Mouse (Mus musculus) heart, adult 11 months (tissue): Measurements from ENCODE around the gene Gm765.
A peak's percentile ranks its signal among the peaks of the same experiment; 100 is the strongest.

ENCODE experiments used
- DNase-seq: peaks from one replicate; pipeline ENCODE4 v3.0.0; 2022

The Gm765 gene

DNA sequence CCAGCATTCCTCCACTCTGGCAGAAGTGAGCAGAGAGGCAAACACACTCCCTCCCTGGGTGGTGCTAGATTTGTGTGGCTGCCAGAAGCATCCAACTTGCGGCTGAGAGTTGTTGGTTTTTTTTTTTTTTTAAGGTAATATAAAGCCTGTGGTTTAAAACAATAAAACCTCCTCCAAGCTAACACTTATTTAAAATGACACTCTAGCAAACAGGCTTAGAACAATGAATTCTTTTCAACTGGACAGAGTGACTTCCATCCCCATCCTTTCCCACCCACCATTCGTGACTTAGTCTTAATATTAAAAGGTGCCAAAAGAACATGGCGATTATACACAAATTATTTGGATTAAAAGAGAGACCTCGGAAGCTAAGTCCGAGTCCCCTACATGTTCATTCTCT lies at the start of gene Gm765:
TSS of gene Gm765 (minus strand) at position 101 of the 400 bp plus-strand sequence.
- DNase-seq = no peak

DNA sequence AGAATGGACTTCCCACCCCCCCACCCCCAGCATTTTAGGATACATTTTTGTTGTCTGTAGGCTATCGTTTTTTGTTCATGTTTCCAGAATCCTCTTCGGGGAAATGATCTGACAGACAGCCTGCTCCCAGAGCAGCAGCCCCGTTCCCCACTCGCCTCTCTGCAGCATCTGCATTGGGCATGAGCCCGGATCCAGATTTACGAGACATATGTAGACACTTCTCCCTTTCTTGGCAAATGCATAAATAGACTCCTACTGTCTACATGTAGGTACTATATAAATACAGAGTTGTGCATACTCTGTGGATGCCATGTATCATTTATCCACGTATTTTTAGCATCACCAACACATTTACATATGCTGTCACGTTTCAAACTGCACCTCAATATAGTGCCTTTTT lies 42.9 kb upstream of the Gm765 start:
- DNase-seq = no peak

DNA sequence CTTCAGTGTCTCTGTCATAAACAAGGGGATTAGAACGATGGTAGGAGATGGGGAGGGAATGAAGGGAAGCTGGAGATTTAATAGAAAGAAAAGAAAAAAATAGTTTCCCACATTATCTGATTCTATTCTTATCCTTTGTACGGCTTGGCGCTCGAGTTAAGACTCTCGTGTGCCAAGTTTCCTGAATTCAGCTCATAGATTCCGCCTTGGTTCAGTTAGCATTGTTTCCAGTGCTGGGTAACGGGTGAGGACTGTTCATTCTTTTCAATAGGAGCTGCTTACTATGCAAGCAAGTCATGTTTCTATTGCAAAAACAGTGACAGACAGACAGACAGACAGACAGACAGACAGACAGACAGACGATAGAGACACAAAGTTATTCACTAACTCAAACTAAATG lies 41.9 kb upstream of the Gm765 start:
- no peak for DNase-seq

DNA sequence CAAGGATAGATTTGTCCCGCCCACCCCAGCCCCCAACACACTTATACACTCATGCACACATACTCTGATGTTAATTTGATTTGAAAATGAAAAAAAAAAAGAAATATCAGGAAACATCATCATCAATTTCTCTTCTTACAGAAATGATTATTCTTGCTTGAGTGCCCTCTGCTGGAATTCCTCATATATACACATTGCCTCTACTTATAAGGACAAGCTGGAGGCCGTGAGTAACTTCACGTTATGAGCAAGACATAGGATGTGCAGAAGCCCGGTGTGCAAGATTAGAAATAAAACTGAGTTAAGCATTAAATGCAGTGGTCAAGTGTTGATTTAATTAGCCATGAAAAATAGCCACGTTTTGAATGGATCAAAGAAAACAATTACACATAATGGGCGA lies 40.9 kb upstream of the Gm765 start:
- DNase-seq = no peak

DNA sequence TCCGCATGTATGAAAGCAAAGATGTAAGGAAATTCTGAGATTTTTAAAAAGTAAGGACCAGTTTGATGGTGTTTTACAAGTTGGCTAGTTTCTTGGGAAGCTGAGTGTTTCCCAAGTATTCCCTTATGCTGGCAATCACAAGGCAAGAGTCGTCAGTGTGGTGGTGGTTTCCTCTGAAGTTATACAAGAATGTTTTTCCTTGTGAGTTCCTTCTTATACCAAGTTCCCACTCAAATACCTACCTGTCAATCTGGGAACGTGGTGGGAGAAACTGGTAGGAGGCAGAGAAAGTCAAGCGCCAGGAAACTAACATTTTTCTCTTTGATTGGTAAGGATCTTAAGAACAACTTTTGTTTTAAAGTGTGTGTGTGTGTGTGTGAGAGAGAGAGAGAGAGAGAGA lies 23.6 kb upstream of the Gm765 start:
- DNase-seq = no peak

DNA sequence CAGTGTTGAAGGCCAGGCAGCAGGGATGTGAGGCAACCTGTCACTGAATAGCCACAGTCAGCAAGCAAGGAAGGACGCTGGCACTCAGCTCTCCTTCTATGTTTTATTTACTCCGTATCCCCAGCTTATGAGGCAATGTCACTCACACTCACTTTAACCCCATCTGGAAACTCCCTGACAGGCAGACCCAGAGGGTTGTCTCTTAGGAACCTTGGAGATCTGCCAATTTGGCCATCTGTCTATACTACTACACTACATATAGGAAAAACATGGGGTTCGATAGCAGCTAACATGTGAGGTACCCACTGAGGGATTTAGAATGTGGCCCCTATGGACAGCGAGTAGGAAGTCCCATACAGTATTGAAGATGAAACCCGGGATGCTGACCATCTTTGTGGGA lies 12.7 kb upstream of the Gm765 start:
- DNase-seq = no peak

DNA sequence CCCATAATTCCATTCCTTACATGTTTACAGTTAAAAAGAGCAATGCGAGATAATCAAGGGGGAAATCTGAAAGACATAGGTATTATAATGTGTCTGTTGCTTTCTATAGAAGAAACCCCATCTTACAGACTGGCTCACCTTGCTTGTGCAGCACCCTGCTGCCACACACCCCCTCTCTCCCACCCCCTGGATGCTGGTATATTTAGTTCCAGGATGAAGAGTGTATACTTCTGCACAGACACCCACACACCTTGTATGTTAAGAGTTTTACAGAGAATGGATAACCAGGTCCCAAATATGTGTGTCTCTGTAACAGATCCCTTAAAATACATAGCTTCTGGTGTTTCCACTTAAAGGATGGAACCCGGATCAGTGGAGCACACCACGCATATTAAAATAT lies 10.7 kb upstream of the Gm765 start:
- DNase-seq = no peak

DNA sequence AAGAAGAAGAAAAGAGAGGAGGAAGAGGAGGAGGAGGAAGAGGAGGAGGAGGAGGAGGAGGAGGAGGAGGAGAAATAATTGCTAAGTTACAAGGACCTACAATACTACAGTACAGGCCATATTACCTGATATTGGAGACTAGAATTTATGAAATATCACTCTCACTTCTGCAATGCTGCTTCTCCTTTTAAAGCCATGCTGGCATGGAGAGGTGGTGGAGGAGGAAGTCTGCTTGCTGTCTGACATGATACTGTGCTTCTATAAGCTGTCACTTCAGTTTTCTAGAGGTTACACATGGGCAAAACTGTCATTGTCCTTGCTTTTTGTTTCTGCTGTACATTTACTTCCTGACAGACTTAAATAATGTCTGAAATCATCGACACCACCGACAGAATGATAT lies 9.8 kb downstream of the Gm765 start:
- no peak for DNase-seq

DNA sequence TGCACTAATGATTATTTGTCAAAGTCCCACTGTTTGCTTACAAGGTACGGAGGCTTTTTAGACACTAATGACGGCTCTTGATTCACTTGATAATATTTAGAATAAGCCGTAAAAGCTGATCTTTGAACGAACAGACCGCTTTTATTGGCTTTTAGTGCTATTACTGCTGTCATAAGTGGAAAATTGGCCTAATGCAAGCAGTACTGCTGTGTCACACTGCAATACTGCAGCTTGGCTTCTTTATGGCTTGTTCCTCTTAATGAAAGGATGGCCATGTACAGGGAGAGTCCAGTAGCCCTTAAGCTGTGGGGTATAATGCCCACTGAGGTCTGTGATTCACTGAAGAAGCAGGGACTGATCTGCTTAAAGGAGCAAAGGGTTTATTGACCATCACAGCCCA lies 30.9 kb downstream of the Gm765 start:
- DNase-seq = no peak

DNA sequence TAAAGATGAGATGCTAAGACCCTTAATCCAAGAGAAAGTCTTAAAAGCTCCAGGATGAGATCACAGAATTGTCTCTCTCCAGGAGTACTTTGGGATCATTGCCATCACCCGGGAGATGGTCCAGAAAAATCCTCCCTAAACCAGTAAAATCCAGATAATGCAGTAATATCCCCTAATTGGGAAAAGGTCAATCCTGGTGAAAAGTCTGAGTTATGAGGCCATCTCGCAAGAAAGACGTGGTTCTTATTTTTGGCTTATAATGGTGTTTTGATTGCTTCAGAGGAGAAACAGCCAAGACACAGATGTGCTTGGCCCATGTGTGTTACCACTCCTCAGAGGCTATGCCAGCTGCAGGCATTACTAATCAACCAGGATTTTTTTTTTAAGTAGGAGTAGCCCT lies 34.9 kb downstream of the Gm765 start:
- DNase-seq = peak; percentile 94

DNA sequence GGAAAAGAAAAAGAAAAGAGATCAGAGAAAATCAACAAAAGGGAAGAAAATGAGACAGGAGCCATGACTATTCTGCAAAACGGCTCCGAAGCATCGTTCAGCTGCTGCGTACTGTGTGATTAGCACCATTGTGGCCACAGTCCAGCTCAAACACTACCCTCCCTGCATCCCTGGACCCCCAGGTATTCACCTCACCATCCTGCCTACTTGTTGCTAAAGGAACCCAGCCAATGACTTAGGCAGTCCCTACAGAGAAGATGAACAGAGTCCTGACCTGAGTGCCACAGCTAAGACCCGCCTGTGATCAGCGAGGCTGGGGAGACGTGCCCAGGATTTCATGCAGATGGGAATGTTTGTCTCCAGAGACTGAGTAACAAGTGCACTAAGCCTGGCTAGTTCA lies 35.4 kb downstream of the Gm765 start:
- DNase-seq = peak; percentile 87

DNA sequence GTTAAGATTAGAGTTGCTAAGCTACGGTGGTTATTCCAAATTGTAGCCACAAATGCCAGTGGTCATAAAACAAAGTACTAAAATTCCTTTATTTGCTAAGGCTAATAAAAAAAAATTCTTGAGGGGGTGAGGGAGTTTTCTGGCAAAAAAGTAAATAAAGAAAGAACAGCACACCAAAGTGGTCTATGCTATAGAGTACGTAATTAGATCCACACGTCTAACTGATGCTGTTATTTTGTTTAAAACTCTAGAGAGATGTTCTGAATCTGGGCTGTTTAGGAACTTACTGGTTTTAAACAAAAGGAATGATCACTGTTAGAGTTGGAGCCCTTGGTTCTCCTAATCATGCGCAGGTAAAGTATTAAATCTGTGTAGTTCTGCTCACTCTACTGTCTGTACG lies 50.5 kb downstream of the Gm765 start:
- no peak for DNase-seq

DNA sequence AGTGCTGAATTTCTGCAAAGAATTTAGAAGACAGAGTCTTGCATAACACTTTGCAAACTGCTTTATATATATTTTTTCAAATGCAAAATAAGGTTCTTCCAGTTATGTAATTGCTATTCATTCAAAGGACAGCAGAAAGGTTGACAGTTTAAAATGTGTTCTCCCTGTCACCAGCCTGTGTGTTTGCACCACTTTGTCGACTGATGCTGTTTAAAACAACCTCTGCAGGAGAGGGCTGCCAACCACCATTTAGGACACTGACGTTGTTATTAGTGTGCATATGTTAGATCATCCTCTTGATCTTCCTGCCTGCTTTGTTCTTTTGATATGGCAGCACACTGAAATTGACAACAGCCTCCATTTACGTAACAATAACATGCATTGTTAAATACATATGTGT lies 54.2 kb downstream of the Gm765 start:
- no peak for DNase-seq

DNA sequence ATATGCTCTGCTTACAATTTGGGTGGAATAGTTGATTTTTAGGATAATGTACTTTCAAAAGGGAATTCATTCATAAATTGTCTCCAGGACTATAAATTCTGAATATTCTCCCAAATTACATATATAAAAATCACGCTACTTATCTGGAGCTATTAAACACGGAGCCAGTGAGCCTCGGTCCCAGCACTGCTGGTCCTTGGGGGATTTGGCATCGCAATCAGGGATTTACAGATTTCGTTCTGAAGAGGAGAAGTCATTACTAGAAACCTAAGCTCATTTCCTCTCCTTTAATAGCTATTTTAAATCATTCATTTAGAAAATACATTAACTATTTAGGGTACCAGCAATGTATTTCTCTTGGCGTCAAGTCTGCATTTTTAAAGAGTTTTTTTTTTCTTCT lies 55.0 kb downstream of the Gm765 start:
- DNase-seq = no peak

DNA sequence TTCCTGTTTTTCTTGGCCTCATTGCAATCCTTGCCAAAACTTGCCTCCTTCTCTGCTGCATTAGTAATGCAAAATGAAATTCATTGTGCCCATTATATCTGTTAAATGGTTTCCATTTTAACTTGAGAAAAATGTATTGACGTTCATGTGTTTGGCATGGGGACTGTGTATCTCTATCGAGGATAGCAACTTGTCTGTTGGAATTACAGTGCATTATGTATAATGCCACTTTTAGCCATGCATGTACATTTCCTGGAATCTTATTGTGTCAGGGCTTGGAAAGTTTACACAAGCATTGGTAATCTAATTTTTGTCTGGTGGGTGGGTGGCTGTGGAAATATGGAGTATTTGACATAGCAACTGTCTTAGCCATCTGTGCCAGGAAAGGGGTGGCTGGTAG lies 57.4 kb downstream of the Gm765 start:
- no peak for DNase-seq

DNA sequence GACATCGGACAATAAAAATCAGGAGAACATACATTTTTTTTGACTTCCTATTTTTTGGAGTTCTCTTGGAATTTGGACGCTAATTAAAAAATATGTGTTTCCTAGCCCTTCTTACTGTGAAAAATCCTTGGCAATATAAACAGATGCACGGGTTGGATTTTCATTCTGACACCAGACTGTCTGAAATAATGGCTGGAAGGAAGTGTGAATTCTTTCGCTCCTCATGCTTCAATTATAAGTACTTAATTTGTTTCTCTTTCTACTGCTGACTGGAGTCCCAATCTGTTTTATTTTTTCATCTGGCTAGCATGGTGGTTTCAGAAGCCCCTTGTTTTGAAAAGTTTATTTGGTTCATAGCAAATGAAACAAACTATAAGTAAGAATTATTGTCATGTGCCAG lies 59.8 kb downstream of the Gm765 start:
- no peak for DNase-seq

DNA sequence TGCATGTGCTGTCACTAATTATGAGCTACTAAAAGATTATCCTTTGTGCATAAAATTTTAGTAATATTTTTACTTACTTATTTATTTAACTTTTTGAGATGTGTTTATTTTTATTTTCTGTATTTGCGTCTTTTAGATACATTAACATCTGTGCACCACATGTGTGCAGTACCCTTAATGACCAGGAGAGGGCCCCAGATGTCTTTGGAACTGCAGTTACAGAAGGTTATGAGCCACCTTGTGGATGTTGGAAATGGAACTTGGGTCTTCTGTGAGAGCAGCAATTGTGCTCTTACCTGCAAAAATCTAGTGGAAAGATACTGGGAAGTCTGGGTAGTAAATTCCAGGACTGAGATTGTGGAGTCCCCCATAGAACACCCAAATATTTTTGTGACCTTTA lies 71.0 kb downstream of the Gm765 start:
- no peak for DNase-seq

DNA sequence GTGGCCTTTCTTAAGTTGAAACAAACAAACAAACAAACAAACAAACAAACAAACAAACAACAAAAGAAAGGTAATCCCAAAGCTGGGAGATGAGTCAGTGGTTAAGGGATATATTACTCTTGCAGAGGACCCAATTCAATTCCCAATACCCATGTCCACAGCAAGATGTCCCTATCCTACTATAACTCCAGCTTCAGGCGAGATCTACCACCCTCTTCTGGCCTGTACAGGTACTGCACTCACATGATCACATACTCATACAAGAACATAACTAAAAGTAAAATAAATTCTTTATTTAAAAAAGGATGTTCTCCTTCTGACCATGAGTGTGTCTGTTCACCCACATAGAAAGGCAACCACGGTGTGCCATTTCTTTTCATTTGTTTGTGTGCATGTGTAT lies 79.6 kb downstream of the Gm765 start:
- DNase-seq = no peak

DNA sequence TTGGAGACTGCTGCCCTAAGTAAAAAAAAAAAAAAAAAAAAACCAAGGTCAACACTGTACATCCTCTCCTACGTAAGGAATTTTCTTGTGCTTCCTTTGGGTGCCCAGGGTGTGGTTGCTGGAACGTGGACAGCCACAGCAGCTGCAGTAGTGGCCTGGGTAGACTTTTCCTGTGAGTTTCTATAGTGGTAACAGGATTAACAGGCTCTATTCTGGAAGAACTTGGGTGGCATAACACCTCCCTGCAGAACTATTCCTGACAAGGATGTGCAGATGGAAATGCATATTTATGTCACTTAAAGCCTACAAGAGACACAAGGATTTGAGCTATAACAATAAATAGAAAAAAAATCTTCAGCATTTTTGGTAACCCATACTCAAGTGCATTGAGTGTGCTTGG lies 83.5 kb downstream of the Gm765 start:
- no peak for DNase-seq

DNA sequence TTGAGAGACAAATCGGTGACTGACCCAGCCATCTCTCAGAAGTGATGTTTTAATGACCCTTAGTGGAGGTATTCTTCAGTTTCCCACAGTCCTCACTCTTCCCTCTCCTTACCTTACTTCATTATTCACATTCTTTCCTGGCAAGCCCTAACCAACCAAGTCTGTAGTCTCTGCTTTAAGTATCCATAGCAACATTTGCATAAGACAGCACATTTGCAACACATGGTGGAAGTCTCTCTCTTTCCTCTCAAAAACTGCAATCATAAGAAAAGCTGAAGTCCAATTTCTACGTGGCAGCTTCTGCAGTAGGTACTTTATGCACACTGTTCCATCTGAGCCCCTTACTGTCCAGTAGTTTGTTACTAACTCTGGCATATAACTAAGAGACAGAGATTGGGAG lies 96.1 kb downstream of the Gm765 start:
- DNase-seq = no peak

DNA sequence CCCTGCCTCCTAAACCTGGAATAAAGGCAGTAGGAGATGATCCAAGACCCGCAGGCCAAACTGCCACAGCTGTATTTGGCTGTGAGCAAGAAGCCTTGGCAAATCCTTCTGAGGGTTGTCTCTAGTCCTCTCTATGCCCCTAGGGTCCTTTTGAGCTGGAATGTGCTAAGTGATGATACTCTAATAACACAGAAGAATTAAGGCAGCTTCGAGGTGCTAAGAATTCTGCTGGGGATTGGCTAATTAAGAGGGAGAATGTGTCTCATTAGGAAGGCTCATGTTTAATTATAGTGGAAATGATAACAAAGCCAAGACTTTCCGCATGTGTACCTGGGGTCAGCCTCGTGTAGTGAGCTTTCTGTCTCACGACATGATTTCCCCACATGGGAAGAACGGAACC lies 99.4 kb downstream of the Gm765 start:
- no peak for DNase-seq

DNA sequence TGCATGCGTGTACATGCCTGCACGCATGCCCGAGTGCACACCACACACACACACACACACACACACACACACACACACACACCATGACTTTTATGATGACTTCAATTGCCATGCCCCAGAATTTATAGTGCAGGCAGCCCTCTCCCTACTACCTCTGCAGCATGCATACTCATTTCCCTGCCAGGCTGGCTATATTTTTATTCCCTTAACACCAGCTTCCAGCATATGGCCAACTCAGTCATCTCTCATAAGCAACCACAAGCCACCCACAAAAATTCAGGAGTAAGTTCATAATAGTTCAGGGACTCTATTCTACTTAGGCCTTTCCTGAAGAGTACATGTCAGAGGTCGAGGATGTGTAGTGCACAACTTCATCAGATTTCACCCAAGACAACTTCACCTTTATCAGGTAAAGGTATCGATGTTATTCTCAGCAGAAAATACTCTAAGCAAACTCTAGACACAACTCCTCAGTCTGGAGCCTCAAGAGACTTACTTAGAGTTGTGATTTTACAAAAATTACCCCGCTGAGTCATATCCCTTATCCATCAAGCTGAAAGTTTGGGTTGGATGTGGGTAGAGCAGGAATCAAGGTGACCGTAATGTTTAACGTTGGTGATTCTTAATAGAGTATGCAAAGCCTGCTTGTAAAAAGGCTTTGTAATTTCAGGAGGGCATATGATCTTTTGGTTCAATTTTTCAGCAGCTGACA lies 101.8 kb downstream of the Gm765 start:
- no peak for DNase-seq

DNA sequence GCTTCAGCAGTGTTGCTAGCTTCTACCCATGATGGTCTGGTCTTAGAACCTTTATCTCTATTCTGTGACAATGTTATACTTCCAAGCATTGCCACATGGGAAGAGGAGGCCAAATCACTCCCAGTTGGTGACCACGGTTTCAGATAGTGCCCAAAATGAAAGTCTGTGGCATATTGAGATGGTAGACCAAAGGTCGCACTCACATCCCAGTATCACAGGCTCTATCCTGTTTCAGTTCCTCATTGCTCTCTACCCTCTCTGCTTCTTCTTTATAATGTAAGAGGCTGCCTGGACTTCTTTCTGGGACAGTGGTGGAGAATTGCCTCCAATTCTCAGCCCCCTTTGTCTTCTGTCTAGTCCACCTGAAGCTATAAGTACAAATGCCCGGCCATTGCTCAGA lies 108.5 kb downstream of the Gm765 start:
- DNase-seq = no peak

DNA sequence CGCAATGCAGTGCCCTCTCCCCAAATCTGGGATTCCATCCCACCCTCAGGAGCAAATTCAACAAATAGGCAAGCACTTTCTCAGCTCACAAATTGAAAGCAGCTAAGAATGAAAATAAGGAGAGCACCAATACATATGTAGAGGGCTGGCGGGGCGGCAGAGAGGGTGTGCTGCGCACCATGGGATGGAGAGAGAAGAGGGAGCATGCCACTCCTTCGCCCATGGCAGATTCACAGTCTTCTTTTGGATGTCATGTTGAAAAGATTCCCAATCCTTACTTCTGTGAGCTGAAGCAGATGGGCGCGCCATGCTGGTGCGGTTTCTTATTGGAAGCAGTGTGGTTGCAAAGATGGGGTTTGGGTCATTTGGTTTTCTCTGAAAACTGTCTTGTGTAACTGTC lies 118.6 kb downstream of the Gm765 start:
- DNase-seq = no peak

DNA sequence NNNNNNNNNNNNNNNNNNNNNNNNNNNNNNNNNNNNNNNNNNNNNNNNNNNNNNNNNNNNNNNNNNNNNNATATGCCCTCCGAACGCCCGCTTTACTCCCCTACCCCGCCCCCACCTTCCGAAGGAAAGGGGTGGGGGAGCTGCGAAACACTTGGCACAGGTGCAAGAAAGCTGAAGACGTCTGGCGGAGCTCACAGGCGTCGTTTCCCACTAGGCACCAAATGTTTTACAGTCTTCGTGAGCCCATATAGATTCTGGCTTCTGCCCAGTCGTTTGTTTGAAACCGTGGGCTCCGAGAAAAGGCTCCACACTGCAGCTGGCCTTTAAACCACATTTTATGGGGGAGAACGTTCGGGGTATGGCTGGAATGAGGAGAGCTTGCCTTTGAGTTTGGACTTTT lies 120.6 kb downstream of the Gm765 start:
- DNase-seq = no peak

DNA sequence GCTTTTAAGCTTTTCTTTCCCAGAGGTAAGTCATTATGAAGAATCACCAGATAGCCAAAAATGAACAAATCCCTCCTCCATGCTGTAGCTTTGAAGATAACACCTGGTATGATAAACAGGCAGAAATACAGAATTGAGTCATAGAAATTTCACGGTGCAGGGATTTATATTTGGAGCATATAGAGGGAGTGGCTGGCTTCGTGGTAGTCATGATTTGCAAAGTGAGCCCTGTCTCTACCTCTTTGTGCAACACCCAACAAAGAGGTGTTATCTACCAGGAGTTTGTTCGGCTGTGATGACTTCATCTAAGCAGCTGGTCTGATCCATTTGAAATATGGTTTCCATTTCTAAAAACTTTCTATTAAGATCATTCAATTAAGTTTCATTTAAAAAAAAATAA lies 130.3 kb downstream of the Gm765 start:
- DNase-seq = no peak
